Mouse (Mus musculus): Measurements from ENCODE around the gene Trim29.

GRCm38 (mm10) chr9:43321951-43322350, 11.3 kb downstream of the Trim29 start:
- TF ChIP-seq POLR2A (IDR thresholded peaks at IDR 0.05; ENCODE audit: control insufficient read depth in 1 of 2, insufficient read depth in 1 of 2, low read depth in 1 of 2, low read length in 2 of 2, poor library complexity in 1 of 2) (no peak), GABPA (IDR thresholded peaks at IDR 0.05; ENCODE audit: low read depth, low read length) (no peak), EP300 (IDR thresholded peaks at IDR 0.05; ENCODE audit: low read depth in 1 of 2, low read length in 2 of 2) (no peak), E2F4 (IDR thresholded peaks at IDR 0.05; ENCODE audit: borderline replicate concordance, low read depth, low read length) (no peak), ZKSCAN1 (IDR thresholded peaks at IDR 0.05; ENCODE audit: low read depth, low read length) (no peak), USF2 (IDR thresholded peaks at IDR 0.05; ENCODE audit: borderline replicate concordance in 1 of 2, insufficient read depth in 1 of 2, low read depth in 1 of 2, low read length in 2 of 2) (no peak), MAZ (IDR thresholded peaks at IDR 0.05; ENCODE audit: low read depth, low read length) (no peak), CTCF (IDR thresholded peaks at IDR 0.05 in 2 of 3, conservative IDR thresholded peaks at IDR 0.05 in 1 of 3; ENCODE audit: control insufficient read depth in 1 of 3, insufficient read depth in 1 of 3, low read depth in 2 of 3, low read length in 3 of 3, poor library complexity in 1 of 3, severe bottlenecking in 1 of 3) (no peak), GATA1 (IDR thresholded peaks at IDR 0.05; ENCODE audit: low read depth, low read length) (no peak), POLR2AphosphoS2 (IDR thresholded peaks at IDR 0.05; ENCODE audit: low read length) (no peak), ZNF384 (IDR thresholded peaks at IDR 0.05; ENCODE audit: low read depth, low read length) (no peak), TCF12 (IDR thresholded peaks at IDR 0.05; ENCODE audit: low read depth, low read length) (no peak), MAX (IDR thresholded peaks at IDR 0.05; ENCODE audit: low read length) (no peak)

Data from MEL (cell line).